Mouse (Mus musculus) midbrain, embryonic 13.5 days (tissue): ENCODE measurements around the gene Tspan7. TPM values are rescaled to one million over a fixed set of nuclear protein-coding genes. Genes with fewer than 3 reads are reported as not detected.

Source experiments
- ATAC-seq: fragments of 200-750 bp; cut with Nextera tagmentation; 2 replicates; pipeline ENCODE4 v1.8.0; 2017; ENCODE audit warnings: mild to moderate bottlenecking, moderate TSS enrichment, moderate library complexity
- H3K27ac ChIP-seq: fragments of 300-500 bp; sonication (generic); 2 replicates; pipeline ENCODE4 v1.5.1; 2015; ENCODE audit warnings: inconsistent platforms, mild to moderate bottlenecking, moderate library complexity
- H3K27me3 ChIP-seq: fragments of 300-500 bp; sonication (generic); 2 replicates; pipeline ENCODE4 v1.6.1; 2015; ENCODE audit warnings: mild to moderate bottlenecking, inconsistent platforms
- H3K36me3 ChIP-seq: fragments of 300-500 bp; sonication (generic); 2 replicates; pipeline ENCODE4 v1.6.1; 2015; ENCODE audit warnings: mild to moderate bottlenecking, inconsistent platforms
- H3K4me1 ChIP-seq: fragments of 300-500 bp; sonication (generic); replicated peaks from 2 replicates; pipeline ENCODE4 v1.6.1; 2015; ENCODE audit warnings: inconsistent platforms
- H3K4me2 ChIP-seq: fragments of 300-500 bp; sonication (generic); replicated peaks from 2 replicates; pipeline ENCODE4 v1.6.1; 2015; ENCODE audit warnings: moderate library complexity, mild to moderate bottlenecking, inconsistent platforms
- H3K4me3 ChIP-seq: fragments of 300-500 bp; sonication (generic); replicated peaks from 2 replicates; pipeline ENCODE4 v1.5.1; 2015; ENCODE audit warnings: mild to moderate bottlenecking, inconsistent platforms
- H3K9ac ChIP-seq: fragments of 300-500 bp; sonication (generic); replicated peaks from 2 replicates; pipeline ENCODE4 v1.6.1; 2015; ENCODE audit warnings: mild to moderate bottlenecking, inconsistent platforms
- H3K9me3 ChIP-seq: fragments of 300-500 bp; sonication (generic); 2 replicates; pipeline ENCODE4 v1.6.1; 2016; ENCODE audit warnings: mild to moderate bottlenecking, inconsistent platforms
- WGBS: fragments of 180-500 bp; shearing (Covaris S2); methylation state at CpG from one replicate; pipeline ENCODE4 v1.1.7; 2015; 5-methylcytosine and 5-hydroxymethylcytosine counted together
- polyA plus RNA-seq: library from polyadenylated mRNA; unstranded; fragments of >200 nt; fragmentation: Nextera tagmentation; extraction: Ambion mirVana; gene quantifications from 2 replicates; pipeline ENCODE4 v1.2.1, GENCODE M21; 2015

Tspan7 gene
- polyA plus RNA-seq, 1 experiment from 2014 or later = 189 TPM

DNA sequence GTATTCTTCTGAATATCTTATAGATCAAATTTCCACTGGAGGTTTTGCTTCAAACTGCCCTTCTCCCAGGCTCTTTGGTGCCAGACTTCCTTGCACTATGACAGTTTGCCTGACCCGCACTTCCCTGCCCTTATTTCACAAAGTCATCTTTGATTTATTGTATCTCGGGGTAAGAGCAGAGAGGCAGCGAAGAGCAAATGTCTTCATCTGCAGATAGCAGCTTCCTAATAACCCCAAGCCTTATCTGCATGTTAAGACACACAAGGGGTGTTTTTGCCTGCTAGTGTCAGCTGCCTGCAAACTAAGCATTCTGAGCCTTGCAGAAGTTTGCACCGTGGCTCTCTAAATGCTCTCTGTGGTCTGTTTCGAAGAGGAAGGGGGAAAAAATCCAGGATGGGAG lies 29.5 kb downstream of the Tspan7 start:
- no peak for ATAC-seq

DNA sequence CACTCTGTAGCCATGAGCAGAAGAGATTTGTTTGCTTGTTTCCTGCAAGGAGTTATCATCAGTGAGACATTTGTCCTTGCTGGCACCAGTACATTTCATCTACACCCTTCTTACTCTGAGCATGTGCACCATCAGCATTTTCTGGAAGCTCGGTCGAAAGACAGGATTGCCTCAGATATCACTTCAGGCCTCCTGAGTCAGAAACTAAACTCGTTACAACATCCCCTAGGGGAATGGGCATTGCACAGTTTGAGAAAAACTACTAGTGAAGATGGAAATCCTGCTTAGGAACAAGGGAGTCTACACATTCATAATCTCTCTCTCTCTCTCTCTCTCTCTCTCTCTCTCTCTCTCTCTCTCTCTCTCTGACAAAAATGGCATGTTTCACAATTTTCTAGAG lies 30.0 kb downstream of the Tspan7 start:
- Histone ChIP-seq H3K4me2 (no peak overlapping the region), H3K4me3 (no peak overlapping the region), H3K9me3 (no peaks in the 10 kb centered on the region), H3K27ac (no peak overlapping the region), H3K9ac (no peak overlapping the region), H3K27me3 (no peaks in the 10 kb centered on the region), H3K4me1 (0 out of 2 replicates have a peak, but pooled peaks cover 4% of the 10 kb centered on the region), H3K36me3 (no peaks in the 10 kb centered on the region)
- ATAC-seq = no peak
- WGBS = 69% methylated on average over 3 of the region's 3 CpGs

More for the DNA sequence above, 29.5 kb downstream of the Tspan7 start:
- Histone ChIP-seq H3K4me2 (no peak overlapping the region), H3K36me3 (no peaks in the 10 kb centered on the region), H3K9ac (no peak overlapping the region), H3K9me3 (no peaks in the 10 kb centered on the region), H3K4me1 (0 out of 2 replicates have a peak, but pooled peaks cover 4% of the 10 kb centered on the region), H3K27me3 (no peaks in the 10 kb centered on the region), H3K27ac (no peak overlapping the region), H3K4me3 (no peak overlapping the region)
- 65% methylated on average over 5 of the region's 5 CpGs for WGBS

- H3K27ac ChIP-seq = no peak overlapping the region
- H3K4me1 ChIP-seq = 0 out of 2 replicates have a peak, but pooled peaks cover 4% of the 10 kb centered on the region
- ATAC-seq = no peak
- H3K9me3 ChIP-seq = no peaks in the 10 kb centered on the region
- H3K36me3 ChIP-seq = no peaks in the 10 kb centered on the region
- no peak overlapping the region for H3K4me2 ChIP-seq
- no peak overlapping the region for H3K9ac ChIP-seq
- WGBS = 74% methylated on average over 7 of the region's 7 CpGs
- H3K27me3 ChIP-seq = no peaks in the 10 kb centered on the region
- H3K4me3 ChIP-seq = no peak overlapping the region
These were observed 31.5 kb downstream of the Tspan7 start for GRCm38 (mm10) chrX:10516448-10516847.

DNA sequence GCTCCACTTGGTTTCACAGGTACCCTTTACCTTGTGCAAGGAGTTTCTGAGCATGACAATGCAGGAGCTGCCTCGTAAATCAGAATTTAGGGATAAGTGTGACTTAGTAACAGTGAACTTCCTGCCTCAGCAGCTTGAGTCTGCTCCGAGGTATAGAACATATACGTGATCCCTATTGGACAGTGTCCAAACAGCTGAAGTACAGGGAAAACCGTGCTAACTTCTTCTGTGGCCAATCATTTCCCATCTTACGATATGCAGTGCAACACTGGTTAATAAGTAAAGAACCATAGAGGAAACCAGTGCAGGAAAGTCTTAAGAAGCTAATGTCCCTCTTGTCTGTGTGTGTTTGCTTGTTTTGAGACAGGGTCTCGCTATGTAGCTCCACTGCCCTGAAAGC lies 32.0 kb downstream of the Tspan7 start:
- no peak overlapping the region for H3K4me2 ChIP-seq
- no peak for ATAC-seq
- WGBS = 87% methylated on average over 6 of the region's 6 CpGs
- no peak overlapping the region for H3K9ac ChIP-seq
- 0 out of 2 replicates have a peak, but pooled peaks cover 4% of the 10 kb centered on the region for H3K4me1 ChIP-seq
- no peaks in the 10 kb centered on the region for H3K9me3 ChIP-seq
- no peak overlapping the region for H3K4me3 ChIP-seq
- no peak overlapping the region for H3K27ac ChIP-seq
- H3K27me3 ChIP-seq = no peaks in the 10 kb centered on the region
- no peaks in the 10 kb centered on the region for H3K36me3 ChIP-seq

DNA sequence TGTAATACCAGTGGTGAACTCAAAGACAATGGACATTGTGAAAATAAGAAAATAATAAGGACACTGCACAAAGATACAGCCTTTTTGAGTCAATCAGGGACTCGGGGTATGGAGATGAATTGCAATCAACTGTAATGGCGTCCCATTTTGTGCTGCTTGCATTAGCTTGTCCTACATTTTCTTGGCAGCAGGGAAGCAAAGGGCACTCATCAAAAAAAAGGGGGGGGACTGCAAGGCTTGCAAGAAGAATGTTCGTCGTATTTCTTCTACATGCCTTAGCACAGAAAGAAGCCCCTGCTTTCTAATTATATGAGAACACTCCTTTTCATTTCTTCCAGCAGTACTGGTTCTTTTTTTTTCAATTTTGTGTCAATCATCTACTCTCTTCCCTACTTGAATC lies 32.8 kb downstream of the Tspan7 start:
- Histone ChIP-seq H3K9me3 (no peaks in the 10 kb centered on the region), H3K4me1 (0 out of 2 replicates have a peak, but pooled peaks cover 4% of the 10 kb centered on the region), H3K9ac (no peak overlapping the region), H3K36me3 (no peaks in the 10 kb centered on the region), H3K27me3 (no peaks in the 10 kb centered on the region), H3K27ac (no peak overlapping the region), H3K4me3 (no peak overlapping the region), H3K4me2 (no peak overlapping the region)
- no peak for ATAC-seq
- 58% methylated on average over 4 of the region's 4 CpGs for WGBS

DNA sequence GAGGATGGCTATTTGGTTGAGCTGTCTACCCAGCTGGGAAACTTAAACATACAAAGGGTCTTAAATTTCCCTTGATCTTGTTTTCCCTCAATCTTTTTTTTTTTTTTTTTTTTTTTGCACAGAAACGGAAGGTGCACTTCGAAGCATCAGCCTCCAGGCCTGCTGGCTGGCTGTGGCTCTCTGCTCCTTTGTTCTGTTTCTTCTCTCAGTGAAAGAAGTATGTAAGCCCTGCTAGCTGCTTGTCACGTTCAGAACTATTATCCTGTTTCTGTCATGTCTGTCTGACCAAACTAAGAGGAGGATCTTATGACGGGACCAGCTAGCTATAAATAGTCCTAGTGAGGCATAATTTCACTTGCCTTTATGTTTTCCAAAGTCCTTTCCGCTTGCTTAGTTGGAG lies 33.6 kb downstream of the Tspan7 start:
- H3K36me3 ChIP-seq = no peaks in the 10 kb centered on the region
- H3K9me3 ChIP-seq = no peaks in the 10 kb centered on the region
- no peak overlapping the region for H3K9ac ChIP-seq
- 0 out of 2 replicates have a peak, but pooled peaks cover 4% of the 10 kb centered on the region for H3K4me1 ChIP-seq
- H3K27me3 ChIP-seq = no peaks in the 10 kb centered on the region
- no peak overlapping the region for H3K4me3 ChIP-seq
- no peak overlapping the region for H3K27ac ChIP-seq
- H3K4me2 ChIP-seq = no peak overlapping the region
- no peak for ATAC-seq
- WGBS = 38% methylated on average over 5 of the region's 5 CpGs

DNA sequence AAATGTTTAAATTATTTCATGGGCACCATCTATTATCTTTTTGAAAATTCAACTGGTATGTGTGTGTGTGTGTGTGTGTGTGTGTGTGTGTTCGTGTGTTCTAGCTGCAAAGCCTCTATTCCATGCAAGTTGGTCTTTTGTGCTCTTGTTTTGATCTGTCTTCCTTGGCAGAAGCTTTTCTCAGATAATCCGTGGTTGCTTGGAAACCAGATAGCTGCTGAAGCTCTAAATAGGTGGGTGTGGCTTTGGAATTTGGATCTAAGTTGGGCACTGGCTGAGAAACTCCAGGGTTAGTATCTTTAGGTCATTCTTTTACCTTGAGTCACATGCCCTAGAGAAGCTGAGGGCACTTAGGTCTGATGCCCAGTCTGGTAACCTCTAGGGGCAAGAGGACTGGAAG lies 50.5 kb downstream of the Tspan7 start:
- Histone ChIP-seq H3K4me1 (peaks cover 10% of the 10 kb centered on the region), H3K4me3 (no peak overlapping the region), H3K9me3 (no peaks in the 10 kb centered on the region), H3K27ac (no peak overlapping the region), H3K27me3 (no peaks in the 10 kb centered on the region), H3K36me3 (no peaks in the 10 kb centered on the region), H3K4me2 (no peak overlapping the region), H3K9ac (no peak overlapping the region)
- WGBS = 11% methylated on average over 2 of the region's 2 CpGs
- ATAC-seq = 0 out of 2 replicates have a peak, but pooled peaks have one; percentile 24

- no peaks in the 10 kb centered on the region for H3K36me3 ChIP-seq
- no peaks in the 10 kb centered on the region for H3K27me3 ChIP-seq
- no peak overlapping the region for H3K4me2 ChIP-seq
- H3K9ac ChIP-seq = no peak overlapping the region
- H3K4me1 ChIP-seq = peaks cover 10% of the 10 kb centered on the region
- no peak overlapping the region for H3K27ac ChIP-seq
- WGBS = 85% methylated on average over 2 of the region's 2 CpGs
- H3K4me3 ChIP-seq = no peak overlapping the region
- ATAC-seq = no peak
- no peaks in the 10 kb centered on the region for H3K9me3 ChIP-seq
These were observed 54.1 kb downstream of the Tspan7 start for GRCm38 (mm10) chrX:10539009-10539408.

GRCm38 (mm10) chrX:10539482-10540166 lies 54.7 kb downstream of the Tspan7 start:
- ATAC-seq = no peak
- Histone ChIP-seq H3K27me3 (no peaks in the 10 kb centered on the region), H3K9me3 (no peaks in the 10 kb centered on the region), H3K36me3 (no peaks in the 10 kb centered on the region), H3K9ac (no peak overlapping the region), H3K4me3 (no peak overlapping the region), H3K4me2 (no peak overlapping the region), H3K4me1 (peaks cover 10% of the 10 kb centered on the region), H3K27ac (no peak overlapping the region)
- 60% methylated on average over 6 of the region's 6 CpGs for WGBS

GRCm38 (mm10) chrX:10546840-10547239 lies 61.9 kb downstream of the Tspan7 start:
- H3K27ac ChIP-seq = no peak overlapping the region
- H3K9ac ChIP-seq = no peak overlapping the region
- H3K9me3 ChIP-seq = no peaks in the 10 kb centered on the region
- H3K4me1 ChIP-seq = no peaks in the 10 kb centered on the region
- WGBS = 90% methylated on average over 3 of the region's 3 CpGs
- H3K27me3 ChIP-seq = no peaks in the 10 kb centered on the region
- H3K4me3 ChIP-seq = no peak overlapping the region
- no peaks in the 10 kb centered on the region for H3K36me3 ChIP-seq
- no peak overlapping the region for H3K4me2 ChIP-seq
- no peak for ATAC-seq

- no peak overlapping the region for H3K4me2 ChIP-seq
- no peak overlapping the region for H3K9ac ChIP-seq
- H3K27ac ChIP-seq = no peak overlapping the region
- no peaks in the 10 kb centered on the region for H3K9me3 ChIP-seq
- 81% methylated on average over 3 of the region's 3 CpGs for WGBS
- no peaks in the 10 kb centered on the region for H3K27me3 ChIP-seq
- H3K36me3 ChIP-seq = no peaks in the 10 kb centered on the region
- no peak for ATAC-seq
- H3K4me3 ChIP-seq = no peak overlapping the region
- H3K4me1 ChIP-seq = no peaks in the 10 kb centered on the region
These were observed 64.8 kb downstream of the Tspan7 start for GRCm38 (mm10) chrX:10549708-10550107.

GRCm38 (mm10) chrX:10556899-10557298 lies 71.9 kb downstream of the Tspan7 start:
- 85% methylated on average over 3 of the region's 3 CpGs for WGBS
- Histone ChIP-seq H3K27ac (no peak overlapping the region), H3K36me3 (no peaks in the 10 kb centered on the region), H3K4me3 (no peak overlapping the region), H3K27me3 (no peaks in the 10 kb centered on the region), H3K9me3 (no peaks in the 10 kb centered on the region), H3K4me1 (0 out of 2 replicates have a peak, but pooled peaks cover 3% of the 10 kb centered on the region), H3K4me2 (no peak overlapping the region), H3K9ac (no peak overlapping the region)
- no peak for ATAC-seq

DNA sequence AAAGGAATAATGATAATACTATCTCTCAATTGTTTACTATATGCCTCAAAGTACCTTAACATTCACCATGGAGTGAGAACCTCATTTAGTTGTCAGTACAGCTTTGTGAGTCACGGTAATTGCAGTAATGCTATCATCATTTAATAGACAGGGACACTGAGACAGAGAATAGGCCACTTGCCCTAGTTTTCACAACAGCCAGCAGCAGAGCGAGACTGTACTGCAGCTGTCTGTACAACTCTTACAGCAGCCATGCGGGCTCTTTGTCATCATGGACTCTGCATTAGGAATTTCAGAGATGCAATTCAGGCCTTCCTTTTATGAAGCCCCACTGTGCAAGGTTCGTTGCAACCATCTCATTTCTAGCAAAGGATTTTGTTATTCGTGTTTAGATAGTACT lies 72.6 kb downstream of the Tspan7 start:
- WGBS = 70% methylated on average over 5 of the region's 5 CpGs
- H3K27ac ChIP-seq = no peak overlapping the region
- no peak overlapping the region for H3K4me3 ChIP-seq
- H3K27me3 ChIP-seq = no peaks in the 10 kb centered on the region
- H3K36me3 ChIP-seq = no peaks in the 10 kb centered on the region
- no peak overlapping the region for H3K9ac ChIP-seq
- no peak overlapping the region for H3K4me2 ChIP-seq
- 0 out of 2 replicates have a peak, but pooled peaks cover 3% of the 10 kb centered on the region for H3K4me1 ChIP-seq
- H3K9me3 ChIP-seq = no peaks in the 10 kb centered on the region
- ATAC-seq = no peak
